Mouse (Mus musculus) G1E (cell line): Measurements from ENCODE around the gene Rxfp4. TPM values are rescaled to one million over a fixed set of nuclear protein-coding genes. Genes with fewer than 3 reads are reported as not detected.

ENCODE experiments used
- ATAC-seq: 2 replicates; pipeline ENCODE4 v1.8.0; 2016; ENCODE audit warnings: mild to moderate bottlenecking; ENCODE audit not compliant: insufficient number of reproducible peaks, poor library complexity, low FRiP score, severe bottlenecking; ENCODE audit errors: extremely low read depth
- DNase-seq: peaks from one replicate; pipeline ENCODE4 v3.0.0; 2012; ENCODE audit warnings: low spot score
- H3K27me3 ChIP-seq: 2 replicates; pipeline ENCODE4 v1.6.1; 2012; ENCODE audit warnings: mild to moderate bottlenecking, low read length, inconsistent platforms; ENCODE audit not compliant: insufficient read depth
- H3K36me3 ChIP-seq: replicated peaks from 2 replicates; pipeline ENCODE3; 2012; ENCODE audit warnings: mild to moderate bottlenecking, inconsistent platforms
- H3K4me1 ChIP-seq: 2 replicates; pipeline ENCODE4 v1.6.1; 2012; ENCODE audit warnings: low read depth, low read length, inconsistent platforms, mixed read lengths; ENCODE audit not compliant: insufficient read depth
- H3K4me3 ChIP-seq: 2 replicates; pipeline ENCODE4 v1.5.1; 2012; ENCODE audit warnings: low read depth, mild to moderate bottlenecking, inconsistent platforms, low read length, moderate library complexity, mixed read lengths
- H3K9me3 ChIP-seq: replicated peaks from 2 replicates; pipeline ENCODE4 v1.6.1; 2012; ENCODE audit warnings: inconsistent platforms
- CTCF ChIP-seq: IDR thresholded peaks from 2 replicates; pipeline ENCODE4 v1.5.1; 2012; ENCODE audit warnings: low read depth, low read length, inconsistent platforms, mixed read lengths
- GATA1 ChIP-seq: IDR thresholded peaks from 2 replicates; pipeline ENCODE4 v1.6.1; 2012; ENCODE audit warnings: borderline replicate concordance, low read length, inconsistent platforms, mixed read lengths
- GATA2 ChIP-seq: IDR thresholded peaks from 2 replicates; pipeline ENCODE4 v1.6.1; 2012; ENCODE audit warnings: low read depth, low read length, inconsistent platforms, borderline replicate concordance
- POLR2AphosphoS5 ChIP-seq: IDR thresholded peaks from 2 replicates; pipeline ENCODE4 v1.6.1; 2012; ENCODE audit warnings: low read depth, low read length, inconsistent platforms; ENCODE audit not compliant: insufficient replicate concordance
- TAL1 ChIP-seq: conservative IDR thresholded peaks from 2 replicates; pipeline ENCODE4 v1.6.1; 2012; ENCODE audit warnings: low read depth, low read length, inconsistent platforms, mixed read lengths
- polyA plus RNA-seq: library from polyadenylated mRNA; stranded (reverse); fragments of >175 nt; gene quantifications from 2 replicates; pipeline ENCODE4 v1.2.3, GENCODE M21; 2012
- total RNA-seq, 2 experiments: library from RNA; stranded (forward) in 1 of 2; stranded (reverse) in 1 of 2; fragments of 200-1000 nt in 1 of 2; fragments of >200 nt in 1 of 2; fragmentation: Nextera tagmentation in 1 of 2; gene quantifications; 2 replicates each; pipeline ENCODE4 v1.2.3; 2014 to 2017

The Rxfp4 gene
- total and polyA plus RNA-seq, 3 experiments, result not detected

GRCm38 (mm10) chr3:88689079-88689478, 36.1 kb upstream of the Rxfp4 start:
- peaks cover 69% of the 10 kb centered on the region for H3K36me3 ChIP-seq

GRCm38 (mm10) chr3:88686734-88687611, 34.0 kb upstream of the Rxfp4 start:
- ATAC-seq (no peak), DNase-seq (no peak)
- Histone ChIP-seq H3K4me3 (peak overlapping the region; percentile 93), H3K36me3 (peaks cover 49% of the 10 kb centered on the region), H3K27me3 (no peaks in the 10 kb centered on the region), H3K4me1 (peaks cover 19% of the 10 kb centered on the region), H3K9me3 (no peaks in the 10 kb centered on the region)
- no peak for TF ChIP-seq TAL1
- TF ChIP-seq POLR2AphosphoS5, result no peak
- TF ChIP-seq CTCF, result no peak
- TF ChIP-seq GATA2, result no peak
- TF ChIP-seq GATA1, result no peak

More at GRCm38 (mm10) chr3:88689079-88689478, 36.1 kb upstream of the Rxfp4 start:
- DNase-seq (no peak), ATAC-seq (no peak)
- Histone ChIP-seq H3K4me3 (no peak overlapping the region), H3K4me1 (peaks cover 20% of the 10 kb centered on the region), H3K27me3 (no peaks in the 10 kb centered on the region), H3K9me3 (no peaks in the 10 kb centered on the region)
- no peak for TF ChIP-seq GATA2
- TF ChIP-seq POLR2AphosphoS5, result no peak
- TF ChIP-seq GATA1, result no peak
- TF ChIP-seq TAL1, result no peak
- TF ChIP-seq CTCF, result no peak

- no peaks in the 10 kb centered on the region for H3K27me3 ChIP-seq
- peaks cover 19% of the 10 kb centered on the region for H3K4me1 ChIP-seq
- H3K4me3 ChIP-seq, result peak overlapping the region; percentile 93
- ATAC-seq, result no peak
- H3K9me3 ChIP-seq, result no peaks in the 10 kb centered on the region
- peak; percentile 54 for DNase-seq
- H3K36me3 ChIP-seq, result peaks cover 41% of the 10 kb centered on the region
- no peak for TF ChIP-seq GATA1
- no peak for TF ChIP-seq TAL1
- TF ChIP-seq POLR2AphosphoS5, result no peak
- TF ChIP-seq CTCF, result no peak
- no peak for TF ChIP-seq GATA2
These were observed 33.1 kb upstream of the Rxfp4 start for GRCm38 (mm10) chr3:88685958-88686451.

- peaks cover 19% of the 10 kb centered on the region for H3K4me1 ChIP-seq
- peak within 1 kb of the TSS; percentile 93 for H3K4me3 ChIP-seq
- H3K27me3 ChIP-seq, result no peaks in the 10 kb centered on the region
- TF ChIP-seq GATA2 (no peak), CTCF (no peak), TAL1 (no peak), POLR2AphosphoS5 (no peak), GATA1 (no peak)
- no peaks in the 10 kb centered on the region for H3K9me3 ChIP-seq
- DNase-seq (peak; percentile 94), ATAC-seq (peak; percentile 99)
- H3K36me3 ChIP-seq, result peaks cover 34% of the 10 kb centered on the region
These were observed 32.3 kb upstream of the Rxfp4 start, which contains the start of gene Khdc4 for GRCm38 (mm10) chr3:88684980-88685941. Khdc4 (plus strand) TSS chr3:88685803.

- no peak for DNase-seq
These were observed 31.5 kb upstream of the Rxfp4 start for GRCm38 (mm10) chr3:88684236-88684979.

More at GRCm38 (mm10) chr3:88684236-88684979, 31.5 kb upstream of the Rxfp4 start:
- TF ChIP-seq GATA1, result no peak
- no peak for TF ChIP-seq CTCF
- no peak for TF ChIP-seq POLR2AphosphoS5
- TF ChIP-seq TAL1, result no peak
- TF ChIP-seq GATA2, result no peak
- H3K4me3 ChIP-seq, result peak overlapping the region; percentile 93
- H3K27me3 ChIP-seq, result no peaks in the 10 kb centered on the region
- H3K36me3 ChIP-seq, result peaks cover 25% of the 10 kb centered on the region
- H3K4me1 ChIP-seq, result peaks cover 19% of the 10 kb centered on the region
- H3K9me3 ChIP-seq, result no peaks in the 10 kb centered on the region
- ATAC-seq, result no peak
